Mouse (Mus musculus): ENCODE results near the gene Rsph14. TPM values are rescaled to one million over a fixed set of nuclear protein-coding genes. Genes with fewer than 3 reads are reported as not detected.

Gene Rsph14
- total RNA-seq, 2 experiments from 2014 or later = 0.39 TPM; not detected in 1

- DNase-seq = peak; percentile 7
Observed at GRCm38 (mm10) chr10:74990584-74991322, 41.6 kb downstream of the Rsph14 start.

GRCm38 (mm10) chr10:74989814-74990213 lies 42.6 kb downstream of the Rsph14 start:
- no peak for DNase-seq

GRCm38 (mm10) chr10:74987698-74988470 lies 44.5 kb downstream of the Rsph14 start:
- no peak for DNase-seq

- DNase-seq = no peak
Observed at GRCm38 (mm10) chr10:74983176-74983575, 49.2 kb downstream of the Rsph14 start.

- DNase-seq = no peak
Observed at GRCm38 (mm10) chr10:74981159-74981558, 51.2 kb downstream of the Rsph14 start.

- peak; percentile 49 for DNase-seq
Observed at GRCm38 (mm10) chr10:74978056-74978455, 54.3 kb downstream of the Rsph14 start.

GRCm38 (mm10) chr10:74976429-74976828 lies 56.0 kb downstream of the Rsph14 start:
- no peak for DNase-seq

GRCm38 (mm10) chr10:74975626-74976025 lies 56.8 kb downstream of the Rsph14 start:
- DNase-seq = no peak

GRCm38 (mm10) chr10:74973026-74973425 lies 59.4 kb downstream of the Rsph14 start:
- no peak for DNase-seq

- no peak for DNase-seq
Observed at GRCm38 (mm10) chr10:74969266-74969665, 63.1 kb downstream of the Rsph14 start.

- DNase-seq = no peak
Observed at GRCm38 (mm10) chr10:74967651-74968267, 64.6 kb downstream of the Rsph14 start.

GRCm38 (mm10) chr10:74966850-74967451 lies 65.4 kb downstream of the Rsph14 start, which contains the start of gene Gnaz:
Gene Gnaz, plus strand, starts transcription at chr10:74967177.
- DNase-seq = peak; percentile 98

GRCm38 (mm10) chr10:74964380-74964779 lies 68.0 kb downstream of the Rsph14 start:
- no peak for DNase-seq

- no peak for DNase-seq
Observed at GRCm38 (mm10) chr10:74952830-74953443, 79.4 kb downstream of the Rsph14 start.

- no peak for DNase-seq
Observed at GRCm38 (mm10) chr10:74940795-74941194, 91.6 kb downstream of the Rsph14 start.

- no peak for DNase-seq
Observed at GRCm38 (mm10) chr10:74939300-74939699, 93.1 kb downstream of the Rsph14 start.

- DNase-seq = no peak
Observed at GRCm38 (mm10) chr10:74938410-74938809, 94.0 kb downstream of the Rsph14 start.

- DNase-seq = peak; percentile 41
Observed at GRCm38 (mm10) chr10:74937003-74937790, 95.2 kb downstream of the Rsph14 start.

GRCm38 (mm10) chr10:74935016-74935415 lies 97.4 kb downstream of the Rsph14 start:
- DNase-seq = peak; percentile 39

GRCm38 (mm10) chr10:74934521-74934920 lies 97.9 kb downstream of the Rsph14 start:
- DNase-seq = no peak

- no peak for DNase-seq
Observed at GRCm38 (mm10) chr10:74933548-74934190, 98.7 kb downstream of the Rsph14 start.

Data from adrenal gland, postnatal 10 days (tissue).